Mouse (Mus musculus) spleen, postnatal 10 days (tissue): ENCODE data around the gene Efr3b.
A peak's percentile ranks its signal among the peaks of the same experiment; 100 is the strongest.
"Not testable (repeated sequence)": the region's sequence is repeated elsewhere in the genome, so short reads cannot be mapped to it uniquely, and the experiment has no call there.

ENCODE experiments used
- DNase-seq, 2 experiments: peaks; one replicate each; pipeline ENCODE4 v3.0.0; 2021 to 2022; ENCODE audit warnings: low spot score in 2 of 2

The Efr3b gene

GRCm38 (mm10) chr12:3981350-3982131 lies 57.2 kb downstream of the Efr3b start:
- DNase-seq = peak in 1 of 2 experiments; percentile 70

- no peak for DNase-seq
These were observed 57.7 kb downstream of the Efr3b start for GRCm38 (mm10) chr12:3980991-3981349.

GRCm38 (mm10) chr12:3973169-3973568 lies 65.5 kb downstream of the Efr3b start:
- not testable (repeated sequence) for DNase-seq

GRCm38 (mm10) chr12:3968380-3968779 lies 70.3 kb downstream of the Efr3b start:
- no peak for DNase-seq

GRCm38 (mm10) chr12:3967196-3967595 lies 71.5 kb downstream of the Efr3b start:
- no peak for DNase-seq

GRCm38 (mm10) chr12:3960553-3960952 lies 78.2 kb downstream of the Efr3b start:
- DNase-seq = no peak

- DNase-seq = peak; percentile 33 to 82
These were observed 78.7 kb downstream of the Efr3b start for GRCm38 (mm10) chr12:3959791-3960543.

- DNase-seq = no peak
These were observed 82.4 kb downstream of the Efr3b start for GRCm38 (mm10) chr12:3956351-3956750.

- DNase-seq = no peak
These were observed 83.3 kb downstream of the Efr3b start for GRCm38 (mm10) chr12:3955371-3955770.

GRCm38 (mm10) chr12:3954651-3955050 lies 84.1 kb downstream of the Efr3b start, which contains the start of gene Pomc:
Pomc (plus strand) TSS chr12:3954951.
- DNase-seq = no peak

- no peak for DNase-seq
These were observed 91.2 kb downstream of the Efr3b start for GRCm38 (mm10) chr12:3947503-3947902.

- DNase-seq = no peak
These were observed 94.2 kb downstream of the Efr3b start for GRCm38 (mm10) chr12:3944454-3945073.

GRCm38 (mm10) chr12:3942026-3942425 lies 96.7 kb downstream of the Efr3b start:
- DNase-seq = no peak

GRCm38 (mm10) chr12:3930090-3930865 lies 108.4 kb downstream of the Efr3b start:
- not testable (repeated sequence) for DNase-seq

GRCm38 (mm10) chr12:3928841-3929240 lies 109.9 kb downstream of the Efr3b start:
- no peak for DNase-seq

GRCm38 (mm10) chr12:3926127-3926526 lies 112.6 kb downstream of the Efr3b start:
- DNase-seq = peak; percentile 36 to 78

- no peak for DNase-seq
These were observed 119.3 kb downstream of the Efr3b start for GRCm38 (mm10) chr12:3919423-3919822.

- DNase-seq = no peak
These were observed 120.1 kb downstream of the Efr3b start for GRCm38 (mm10) chr12:3918577-3918976.

GRCm38 (mm10) chr12:3917668-3918341 lies 120.9 kb downstream of the Efr3b start:
- DNase-seq = no peak

- DNase-seq = no peak
These were observed 122.9 kb downstream of the Efr3b start for GRCm38 (mm10) chr12:3915852-3916251.
